Mouse (Mus musculus) embryo, embryonic 11 days (tissue): ENCODE results near the gene Hnrnph3.

ENCODE experiments used
- DNase-seq: peaks from one replicate; pipeline ENCODE4 v3.0.0-alpha.2; 2015

The Hnrnph3 gene

GRCm38 (mm10) chr10:63027376-63028161, 3.6 kb upstream of the Hnrnph3 start:
- DNase-seq: no peak

GRCm38 (mm10) chr10:63026795-63027160, 2.8 kb upstream of the Hnrnph3 start:
- DNase-seq: peak; percentile 17

- peak; percentile 83 for DNase-seq
Observed at GRCm38 (mm10) chr10:63026156-63026794, 2.3 kb upstream of the Hnrnph3 start.

- DNase-seq: peak; percentile 50
Observed at GRCm38 (mm10) chr10:63025491-63026011, 1.5 kb upstream of the Hnrnph3 start.

GRCm38 (mm10) chr10:63025016-63025415, 999 bp upstream of the Hnrnph3 start:
- peak; percentile 34 for DNase-seq

GRCm38 (mm10) chr10:63024580-63024910, 528 bp upstream of the Hnrnph3 start:
- DNase-seq: peak; percentile 76

GRCm38 (mm10) chr10:63023121-63023748, 782 bp downstream of the Hnrnph3 start:
- DNase-seq: peak; percentile 76

- DNase-seq: peak; percentile 10
Observed at GRCm38 (mm10) chr10:63022541-63023120, 1.4 kb downstream of the Hnrnph3 start.

GRCm38 (mm10) chr10:63021702-63022101, 2.3 kb downstream of the Hnrnph3 start:
- DNase-seq: no peak

GRCm38 (mm10) chr10:63019304-63019703, 4.7 kb downstream of the Hnrnph3 start:
- DNase-seq: no peak

- DNase-seq: no peak
Observed at GRCm38 (mm10) chr10:63014168-63014567, 9.8 kb downstream of the Hnrnph3 start.

GRCm38 (mm10) chr10:63013476-63013875, 10.5 kb downstream of the Hnrnph3 start:
- no peak for DNase-seq

GRCm38 (mm10) chr10:63011556-63011955, 12.5 kb downstream of the Hnrnph3 start:
- no peak for DNase-seq

GRCm38 (mm10) chr10:63010268-63010667, 13.7 kb downstream of the Hnrnph3 start:
- DNase-seq: no peak

- no peak for DNase-seq
Observed at GRCm38 (mm10) chr10:63008193-63008592, 15.8 kb downstream of the Hnrnph3 start.

GRCm38 (mm10) chr10:63004556-63004955, 19.5 kb downstream of the Hnrnph3 start:
- DNase-seq: no peak

GRCm38 (mm10) chr10:63003252-63003651, 20.8 kb downstream of the Hnrnph3 start:
- DNase-seq: no peak

- DNase-seq: no peak
Observed at GRCm38 (mm10) chr10:63000584-63000983, 23.4 kb downstream of the Hnrnph3 start.

GRCm38 (mm10) chr10:62993991-62994390, 30.0 kb downstream of the Hnrnph3 start:
- DNase-seq: no peak

GRCm38 (mm10) chr10:62990636-62991035, 33.4 kb downstream of the Hnrnph3 start:
- no peak for DNase-seq

GRCm38 (mm10) chr10:62987341-62987740, 36.7 kb downstream of the Hnrnph3 start:
- peak; percentile 38 for DNase-seq

GRCm38 (mm10) chr10:62984495-62984894, 39.5 kb downstream of the Hnrnph3 start:
- no peak for DNase-seq

GRCm38 (mm10) chr10:62984072-62984471, 39.9 kb downstream of the Hnrnph3 start:
- no peak for DNase-seq
